Mouse (Mus musculus) layer of hippocampus, postnatal 36 days (tissue): Measurements from ENCODE around the gene Lmf2. TPM values are rescaled to one million over a fixed set of nuclear protein-coding genes. Genes with fewer than 3 reads are reported as not detected.

Experiments used
- DNase-seq, 2 experiments: peaks; one replicate each; pipeline ENCODE4 v3.0.0; 2022
- total RNA-seq, 2 experiments: library from RNA; stranded (reverse); gene quantifications; 2 replicates each; pipeline ENCODE4 v1.2.3; 2021

Lmf2 gene
- total RNA-seq, 2 experiments from 2014 or later: 19.7 to 21.4 TPM

GRCm38 (mm10) chr15:89372068-89372467 is 16.6 kb upstream of the Lmf2 start:
- no peak for DNase-seq

GRCm38 (mm10) chr15:89365141-89365551 is 9.7 kb upstream of the Lmf2 start:
- no peak for DNase-seq

GRCm38 (mm10) chr15:89363051-89363450 is 7.6 kb upstream of the Lmf2 start:
- no peak for DNase-seq

- no peak for DNase-seq
Observed at GRCm38 (mm10) chr15:89358784-89359183, 3.3 kb upstream of the Lmf2 start.

GRCm38 (mm10) chr15:89356372-89356771 is 913 bp upstream of the Lmf2 start:
- DNase-seq: peak in 1 of 2 experiments; percentile 52

GRCm38 (mm10) chr15:89354455-89354854 is 1.0 kb downstream of the Lmf2 start:
- no peak for DNase-seq

DNA sequence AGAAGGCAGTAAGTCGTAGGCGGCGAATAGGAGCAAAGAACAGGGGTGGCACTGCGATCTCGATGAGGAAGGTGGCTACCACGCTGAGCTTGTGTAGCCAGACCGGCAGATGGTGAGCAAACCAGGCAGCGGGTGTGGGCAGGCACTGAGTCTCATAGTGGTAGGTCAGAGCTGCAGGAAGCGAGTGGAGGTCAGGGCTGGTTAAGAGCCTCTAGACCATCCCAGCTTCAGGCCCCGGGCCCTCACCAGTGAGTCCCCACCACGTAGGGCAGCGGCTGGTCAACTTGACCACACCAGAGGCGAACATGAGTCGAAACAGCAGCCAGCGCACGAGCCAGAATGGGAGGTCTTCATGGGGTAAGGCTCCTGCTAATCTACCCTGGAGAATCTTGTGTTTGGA is 1.6 kb downstream of the Lmf2 start:
- DNase-seq: no peak

DNA sequence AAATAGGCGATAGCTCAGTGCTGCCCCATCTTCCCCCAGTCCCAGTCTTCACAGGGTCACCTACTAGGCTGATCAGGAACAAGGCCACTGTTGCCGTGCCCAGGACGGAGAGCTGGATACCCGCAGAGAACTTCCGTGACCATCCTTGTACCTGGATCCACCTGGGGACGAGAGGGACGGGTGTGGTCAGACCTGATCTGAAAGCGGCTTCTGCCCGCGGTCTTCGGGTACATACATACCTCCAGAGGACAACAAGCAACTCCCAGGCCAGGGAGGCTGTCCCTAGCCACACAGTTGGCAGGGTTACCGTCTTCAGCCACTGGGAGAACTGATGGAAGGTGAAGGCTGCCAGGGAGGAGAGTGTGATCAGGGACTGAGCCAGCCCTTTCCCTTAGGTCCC is 2.7 kb downstream of the Lmf2 start:
- DNase-seq: no peak

- no peak for DNase-seq
Observed at GRCm38 (mm10) chr15:89352054-89352453, 3.4 kb downstream of the Lmf2 start.

GRCm38 (mm10) chr15:89351302-89351701 is 4.2 kb downstream of the Lmf2 start:
- DNase-seq: no peak

DNA sequence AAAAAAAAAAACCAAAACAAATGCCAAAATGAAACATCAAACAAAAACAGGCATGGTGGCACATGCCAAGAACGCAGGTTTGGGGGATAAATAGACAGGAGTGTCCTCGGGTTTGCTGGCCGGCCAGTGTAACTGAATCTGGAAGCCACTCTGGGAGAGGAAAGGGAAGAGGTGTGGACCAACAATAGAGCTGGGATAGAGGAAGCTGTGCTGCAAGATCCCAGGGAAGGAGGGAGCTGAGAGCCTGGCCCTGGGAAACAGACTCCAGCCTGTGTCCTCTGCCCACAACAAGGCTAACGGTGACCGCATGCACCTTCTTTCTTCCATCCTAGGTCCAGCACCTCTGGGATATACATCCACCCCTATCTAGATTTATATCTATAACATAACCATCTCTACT is 5.0 kb downstream of the Lmf2 start:
- DNase-seq: no peak

DNA sequence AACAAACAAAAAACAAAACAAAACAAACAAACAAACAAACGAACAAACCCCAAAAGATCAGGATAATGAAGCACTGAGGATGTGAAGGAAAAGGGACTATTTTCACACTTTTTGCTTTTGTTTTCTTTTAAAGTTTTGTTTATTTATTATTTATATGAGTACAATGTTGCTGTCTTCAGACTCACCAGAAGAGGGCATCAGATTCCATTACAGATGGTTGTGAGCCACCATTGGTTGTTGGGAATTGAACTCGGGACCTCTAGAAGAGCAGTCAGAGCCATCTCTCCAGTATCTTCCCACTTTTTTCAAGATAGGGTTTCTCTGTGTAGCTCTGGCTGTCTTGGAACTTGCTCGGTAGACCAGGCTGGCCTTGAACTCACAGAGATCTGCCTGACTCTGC is 12.1 kb downstream of the Lmf2 start:
- no peak for DNase-seq

GRCm38 (mm10) chr15:89341678-89342077 is 13.8 kb downstream of the Lmf2 start:
- no peak for DNase-seq

DNA sequence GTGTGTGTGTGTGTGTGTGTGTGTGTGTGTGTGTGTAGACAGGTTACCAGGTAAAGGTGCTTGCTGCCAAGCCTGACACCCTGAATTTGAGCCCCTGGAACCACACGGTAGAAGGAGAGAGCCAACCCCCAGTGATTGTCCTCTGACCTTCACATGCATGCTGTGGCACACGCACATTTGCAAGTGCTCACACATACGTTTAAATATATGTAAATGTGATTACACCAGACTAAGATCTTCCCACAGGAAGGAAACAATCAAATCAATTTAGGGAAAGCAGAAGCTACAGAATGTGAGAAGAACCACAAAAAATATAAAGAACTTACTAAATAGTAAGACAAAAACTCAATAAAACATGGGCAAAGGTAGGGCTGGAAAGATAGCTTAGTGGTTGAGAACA is 15.3 kb downstream of the Lmf2 start:
- DNase-seq: no peak

DNA sequence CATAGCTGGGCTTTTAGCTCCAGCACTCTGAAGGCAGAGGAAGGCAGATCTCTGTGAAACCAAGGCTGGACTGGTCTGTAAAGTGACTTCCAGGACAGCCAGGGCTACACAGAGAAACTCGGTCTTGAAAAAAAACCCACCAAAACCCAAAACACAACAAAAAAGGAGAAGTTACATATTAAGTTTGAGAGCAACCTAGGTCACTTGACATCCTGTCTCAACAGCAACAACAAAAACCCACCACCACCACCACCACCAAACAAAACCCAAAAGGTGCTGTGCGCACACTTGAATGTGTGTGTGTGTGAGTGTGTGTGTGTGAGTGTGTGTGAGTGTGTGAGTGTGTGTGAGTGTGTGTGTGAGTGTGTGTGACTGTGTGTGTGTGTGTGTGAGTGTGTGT is 15.8 kb downstream of the Lmf2 start:
- no peak for DNase-seq

DNA sequence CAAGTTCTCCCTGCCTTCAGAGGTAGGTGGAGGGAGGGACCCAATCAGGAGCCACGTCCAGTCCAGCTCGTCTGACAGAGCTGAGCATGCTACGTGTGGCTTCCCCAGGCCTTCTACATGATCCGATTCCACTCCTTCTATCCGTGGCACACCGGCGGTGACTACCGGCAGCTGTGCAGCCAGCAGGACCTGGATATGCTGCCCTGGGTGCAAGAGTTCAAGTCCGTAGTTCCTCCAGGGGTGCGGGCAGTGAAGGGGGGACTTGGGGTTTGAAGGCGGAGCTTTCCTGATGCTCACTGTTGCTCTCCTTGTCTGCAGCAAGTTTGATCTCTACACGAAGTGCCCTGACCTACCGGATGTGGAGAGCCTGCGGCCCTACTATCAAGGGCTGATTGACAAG is 19.0 kb downstream of the Lmf2 start:
- no peak for DNase-seq

DNA sequence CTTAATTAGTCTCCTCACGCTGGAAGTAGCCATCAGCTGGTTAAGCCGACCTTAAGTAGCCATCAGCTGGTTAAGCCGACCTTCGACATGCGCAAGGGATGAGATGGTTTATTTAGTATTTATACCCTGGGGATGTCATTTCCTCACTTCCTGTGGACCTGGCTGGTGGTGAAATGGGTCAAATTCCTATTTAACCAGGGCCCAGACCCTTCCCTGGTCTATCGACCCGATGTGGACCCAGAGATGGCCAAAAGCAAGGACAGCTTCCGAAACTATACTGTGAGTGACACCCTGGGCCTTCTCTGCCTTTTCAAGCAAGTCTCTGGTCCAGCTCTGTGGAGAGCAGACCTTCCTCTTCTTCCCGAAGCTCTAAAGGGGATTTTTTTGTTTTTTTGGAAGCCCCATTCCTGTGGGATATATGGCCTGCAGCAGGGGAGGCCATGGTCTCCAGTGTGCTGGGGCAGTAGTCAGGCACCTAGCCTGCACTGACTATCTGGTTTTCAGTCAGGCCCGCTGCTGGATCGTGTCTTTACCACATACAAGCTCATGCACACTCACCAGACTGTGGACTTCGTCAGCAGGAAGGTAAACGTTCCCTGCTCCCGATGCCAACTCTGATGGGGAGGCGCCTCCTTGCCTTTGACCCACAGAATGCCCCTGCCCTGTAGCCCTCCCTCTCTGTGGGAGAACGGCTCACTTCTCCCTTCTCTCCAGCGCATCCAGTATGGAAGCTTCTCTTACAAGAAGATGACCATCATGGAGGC is 20.5 kb downstream of the Lmf2 start:
- no peak for DNase-seq

- DNase-seq: no peak
Observed at GRCm38 (mm10) chr15:89334271-89334670, 21.2 kb downstream of the Lmf2 start, which contains the start of gene Miox. Gene Miox, plus strand, starts transcription at chr15:89334398.

- DNase-seq: no peak
Observed at GRCm38 (mm10) chr15:89326441-89326840, 29.0 kb downstream of the Lmf2 start.

- DNase-seq: no peak
Observed at GRCm38 (mm10) chr15:89323656-89324055, 31.8 kb downstream of the Lmf2 start.

GRCm38 (mm10) chr15:89322670-89323522 is 32.6 kb downstream of the Lmf2 start, which contains the start of gene Adm2:
Gene Adm2, plus strand, starts transcription at chr15:89322720.
- DNase-seq: no peak

GRCm38 (mm10) chr15:89321264-89321663 is 34.2 kb downstream of the Lmf2 start:
- DNase-seq: no peak

GRCm38 (mm10) chr15:89316146-89316545 is 39.3 kb downstream of the Lmf2 start:
- no peak for DNase-seq
